Mouse (Mus musculus) left cerebral cortex, postnatal 36 days (tissue): Measurements from ENCODE around the gene Olfr806. TPM values are rescaled to one million over a fixed set of nuclear protein-coding genes. Genes with fewer than 3 reads are reported as not detected.

Experiments used
- DNase-seq, 2 experiments: peaks; one replicate each; pipeline ENCODE4 v3.0.0; 2021 to 2022; ENCODE audit warnings: low spot score in 2 of 2, mixed read lengths in 1 of 2
- intact Hi-C: fragments of 180-260 bp; cut with DNase I; formaldehyde crosslinking; loops from one replicate; pipeline ENCODE4 v1.15.1; 2025
- microRNA-seq: library from miRNA; unstranded; fragments of <30 nt; microRNA quantifications from one replicate; pipeline ENCODE4 v1.2.0, GENCODE M21; 2022
- total RNA-seq, 2 experiments: library from RNA; stranded (reverse); gene quantifications; 2 replicates each; pipeline ENCODE4 v1.2.3; 2021

The Olfr806 gene
- not detected for total RNA-seq

DNA sequence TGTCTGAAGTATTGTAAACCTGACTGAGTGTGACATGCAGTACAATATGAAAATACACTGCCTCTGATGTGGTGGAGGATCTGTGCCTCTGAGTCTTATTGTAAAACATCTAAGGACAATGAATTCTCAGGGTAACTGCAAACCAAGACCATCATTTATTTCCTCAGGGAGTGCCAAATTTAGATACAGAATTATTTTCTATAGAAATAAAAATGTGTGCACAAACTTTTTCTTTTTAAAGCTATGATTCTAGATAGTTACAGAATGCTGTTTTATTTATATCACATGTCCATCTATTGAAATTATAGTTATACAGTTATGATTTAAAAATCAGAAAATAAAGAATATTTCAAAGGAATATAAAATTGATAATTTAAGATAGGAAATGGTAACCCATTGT lies at the start of gene Olfr806:
Olfr806 (minus strand) TSS at position 101 of the 400 bp plus-strand sequence.
- no peak for DNase-seq
- intact Hi-C loops: no loop called here

DNA sequence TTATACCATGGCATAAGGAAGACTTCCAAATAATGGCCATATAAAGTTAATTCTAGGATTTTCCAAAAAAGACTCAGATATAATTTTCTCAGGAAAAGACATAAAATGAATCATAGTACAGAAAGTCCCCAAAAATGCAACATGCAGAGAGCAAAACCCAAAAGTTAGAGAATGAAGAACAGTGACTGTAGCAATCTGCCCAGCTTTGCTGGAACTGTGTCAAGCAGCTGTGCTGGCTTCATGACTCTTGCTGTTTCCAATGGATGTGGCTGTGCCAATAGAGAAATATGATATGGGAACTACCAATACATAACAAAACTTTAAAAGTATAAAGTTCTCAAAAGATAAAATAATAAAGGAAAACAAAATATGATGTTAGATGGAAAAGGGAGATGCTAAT lies 36.4 kb upstream of the Olfr806 start:
- intact Hi-C loops: no loop called here

DNA sequence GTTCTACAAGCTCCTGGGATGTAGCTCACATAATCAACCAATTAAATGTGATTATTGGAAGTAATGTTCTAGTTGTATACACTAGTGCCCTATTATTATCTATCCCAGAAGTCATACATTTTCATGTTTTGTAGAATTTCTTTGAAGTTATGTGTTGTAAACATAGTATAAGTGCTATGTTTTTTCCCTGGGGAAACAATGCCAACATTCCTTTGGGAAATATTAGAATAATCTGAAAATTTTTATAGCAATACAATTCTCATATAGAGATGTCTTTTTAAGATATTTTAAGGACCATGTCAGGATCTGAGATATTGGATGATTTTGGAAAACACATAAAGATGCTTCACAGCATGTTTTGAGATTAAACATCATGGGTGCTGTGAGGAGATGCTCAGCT lies 32.6 kb upstream of the Olfr806 start, which contains the start of gene Olfr809:
Olfr809 (plus strand) TSS at position 301 of the 400 bp plus-strand sequence.
- intact Hi-C loops: no loop called here
- DNase-seq: no peak

More for the DNA sequence above, 36.4 kb upstream of the Olfr806 start:
- DNase-seq: no peak

DNA sequence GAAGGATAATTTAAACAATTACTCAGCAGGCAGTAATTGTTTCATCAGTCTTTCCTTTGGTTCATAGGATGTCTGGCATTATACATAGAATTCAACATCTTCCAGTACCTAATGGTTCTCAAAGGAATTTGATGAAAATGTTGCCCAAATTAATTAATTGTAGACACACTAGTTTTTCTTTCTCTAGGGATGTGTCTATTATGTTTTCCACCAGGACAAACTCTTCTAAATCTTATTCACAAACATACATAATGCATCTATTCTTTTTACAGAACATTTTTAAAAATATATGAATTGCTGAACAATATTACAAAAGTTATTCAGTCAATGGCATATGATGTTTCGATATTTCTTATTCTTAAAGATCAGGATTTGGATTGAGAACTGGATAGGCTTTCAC lies 23.5 kb upstream of the Olfr806 start, which contains the start of gene Olfr808:
Olfr808 (plus strand) TSS at position 301 of the 400 bp plus-strand sequence.
- intact Hi-C loops: no loop called here
- no peak for DNase-seq

DNA sequence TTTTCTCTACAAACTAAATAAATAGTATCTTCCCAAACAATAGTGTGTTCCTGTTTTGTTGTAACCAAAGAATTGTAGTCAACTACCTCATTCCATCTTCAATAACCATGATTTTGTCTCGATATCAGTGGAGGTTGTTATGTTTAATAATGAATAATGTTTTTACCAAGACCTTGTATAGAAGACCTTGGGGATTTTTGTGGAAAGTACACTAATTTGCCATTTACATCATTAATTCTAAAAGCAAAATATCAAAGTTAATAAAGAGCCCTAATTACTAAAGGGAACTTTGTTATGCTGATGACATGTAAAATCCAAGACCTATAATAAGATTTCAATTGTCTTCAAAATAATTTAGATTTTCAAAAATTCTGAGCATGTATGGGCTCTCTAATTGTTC lies 16.0 kb upstream of the Olfr806 start, which contains the start of gene Olfr807:
Olfr807 (minus strand) TSS at position 101 of the 400 bp plus-strand sequence.
- no peak for DNase-seq

DNA sequence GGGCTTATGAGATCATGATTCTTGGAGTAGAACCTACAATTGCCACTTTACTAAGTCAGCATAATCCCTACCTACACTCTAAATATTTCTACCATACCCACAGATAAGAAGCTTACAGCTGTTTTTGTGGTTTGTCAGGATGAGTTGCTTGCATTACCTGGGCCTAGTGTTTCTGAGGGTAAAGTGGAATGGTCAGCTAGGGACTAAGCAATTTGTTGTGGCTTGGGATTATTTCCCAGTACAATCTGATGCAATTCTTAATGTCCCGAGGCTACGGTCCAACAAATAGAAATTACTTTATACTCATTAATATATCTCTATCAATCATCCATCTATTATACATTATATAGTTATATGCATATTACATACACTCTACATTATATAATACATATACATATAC lies 12.4 kb downstream of the Olfr806 start, which contains the start of gene Olfr805:
Olfr805 (minus strand) TSS at position 101 of the 400 bp plus-strand sequence.
- intact Hi-C loops: no loop called here
- DNase-seq: no peak

More for the DNA sequence above, 16.0 kb upstream of the Olfr806 start, which contains the start of gene Olfr807:
- intact Hi-C loops: no loop called here

DNA sequence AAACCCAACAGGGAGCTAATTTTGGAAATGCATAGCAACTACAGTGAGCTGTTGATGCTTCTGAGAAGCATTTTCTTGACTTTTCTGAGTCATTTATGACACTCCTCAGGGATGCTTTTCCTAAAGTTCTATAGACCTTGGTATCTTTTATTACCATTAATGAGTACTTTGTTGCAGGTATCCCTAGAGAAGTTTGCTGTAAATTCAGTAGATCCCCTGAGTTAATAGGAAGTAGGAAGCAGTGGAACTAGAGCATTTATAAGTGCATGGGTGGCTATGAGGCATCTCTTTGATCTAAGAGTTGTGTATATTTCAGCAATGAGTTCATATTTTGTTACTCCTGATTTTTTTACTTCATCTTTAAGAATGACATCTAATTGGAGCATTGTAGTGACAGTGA lies 38.8 kb downstream of the Olfr806 start, which contains the start of gene Olfr804:
Olfr804 (plus strand) TSS at position 301 of the 400 bp plus-strand sequence.
- intact Hi-C loops: no loop called here
- DNase-seq: no peak

DNA sequence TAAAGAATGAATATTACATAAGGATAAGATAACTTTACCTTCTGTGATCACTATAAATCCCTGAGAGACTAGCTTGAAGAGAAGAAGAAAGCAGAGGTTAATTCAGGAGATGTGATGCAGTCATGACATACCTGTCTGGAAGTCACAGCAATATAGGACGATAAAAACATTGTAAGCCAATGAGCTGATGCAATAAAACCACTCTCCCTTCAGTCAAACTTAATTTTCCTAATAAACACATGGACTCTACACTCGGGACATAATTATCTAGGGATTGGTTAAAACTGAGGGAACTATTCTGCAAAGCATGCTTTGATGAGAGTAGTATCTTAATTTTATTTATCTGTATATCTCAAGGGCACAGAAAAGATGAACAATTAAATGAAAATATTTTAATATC lies 47.5 kb downstream of the Olfr806 start, which contains the start of gene Olfr803:
Olfr803 (minus strand) TSS at position 101 of the 400 bp plus-strand sequence.
- DNase-seq: no peak
- intact Hi-C loops: no loop called here

DNA sequence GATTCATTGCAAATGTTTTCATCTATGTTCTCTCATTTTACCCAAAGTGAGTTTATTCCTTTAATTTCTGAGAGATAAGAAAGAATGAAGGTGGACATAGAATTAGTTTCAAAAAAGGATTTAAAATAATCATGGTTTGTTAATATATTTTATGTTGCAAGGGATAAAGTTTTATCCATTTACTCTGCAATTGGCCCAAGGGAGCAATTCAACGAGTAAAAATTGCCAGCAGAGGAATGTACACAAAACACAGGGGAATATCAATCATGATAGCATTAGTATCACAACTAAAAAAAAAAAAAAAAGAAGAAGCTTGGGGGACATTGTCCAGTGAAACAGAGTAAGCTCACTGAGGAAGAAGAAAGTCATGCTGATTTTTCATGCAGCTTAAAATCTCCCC lies 53.7 kb downstream of the Olfr806 start, which contains the start of gene Olfr802:
Olfr802 (minus strand) TSS at position 101 of the 400 bp plus-strand sequence.
- intact Hi-C loops: no loop called here
- DNase-seq: no peak

Small RNA genes within 50 kb of the gene (microRNA-seq; reads per million reads assigned to microRNA genes)
- gene Gm24485: not detected

Other genes starting within 250 kb of the Olfr806 start
- not detected for gene Olfr790, start 243.4 kb downstream of the Olfr806 start, total RNA-seq
- not detected for gene Olfr791, start 220.1 kb downstream of the Olfr806 start, total RNA-seq
- gene Olfr792, start 202.8 kb downstream of the Olfr806 start, total RNA-seq: not detected
- gene Olfr794, start 174.3 kb downstream of the Olfr806 start, total RNA-seq: not detected
- gene Olfr796, start 129.4 kb downstream of the Olfr806 start, total RNA-seq: not detected
- gene Olfr798, start 114.0 kb downstream of the Olfr806 start, total RNA-seq: not detected
- gene Olfr799, start 104.4 kb downstream of the Olfr806 start, total RNA-seq: not detected
- gene Olfr800, start 84.2 kb downstream of the Olfr806 start, total RNA-seq: not detected
- not detected for gene Olfr801, start 68.1 kb downstream of the Olfr806 start, total RNA-seq
- under 1 TPM; 0.07 to 0.15 TPM for gene Olfr802, start 53.8 kb downstream of the Olfr806 start, total RNA-seq
- not detected for gene Olfr803, start 47.6 kb downstream of the Olfr806 start, total RNA-seq
- not detected for gene Olfr804, start 38.7 kb downstream of the Olfr806 start, total RNA-seq
- not detected for gene Olfr805, start 12.5 kb downstream of the Olfr806 start, total RNA-seq
- not detected for gene Olfr807, start 15.9 kb upstream of the Olfr806 start, total RNA-seq
- gene Olfr808, start 23.6 kb upstream of the Olfr806 start, total RNA-seq: not detected
- not detected for gene Olfr809, start 32.7 kb upstream of the Olfr806 start, total RNA-seq
- not detected for gene Olfr810, start 53.0 kb upstream of the Olfr806 start, total RNA-seq
- gene Olfr811, start 62.5 kb upstream of the Olfr806 start, total RNA-seq: not detected
- gene Olfr812, start 104.2 kb upstream of the Olfr806 start, total RNA-seq: not detected
- not detected for gene Olfr813, start 113.4 kb upstream of the Olfr806 start, total RNA-seq
- gene Olfr814, start 137.9 kb upstream of the Olfr806 start, total RNA-seq: not detected
- gene Olfr815, start 163.9 kb upstream of the Olfr806 start, total RNA-seq: not detected
- not detected for gene Olfr816, start 173.7 kb upstream of the Olfr806 start, total RNA-seq
- not detected for gene Olfr818, start 207.2 kb upstream of the Olfr806 start, total RNA-seq
- gene Olfr819, start 225.3 kb upstream of the Olfr806 start, total RNA-seq: not detected
- not detected for gene Olfr247, start 234.2 kb upstream of the Olfr806 start, total RNA-seq
- not detected for gene Gm10310, start 243.1 kb upstream of the Olfr806 start, total RNA-seq